In genomic region chr17:80969643-80970619, GRCm38 (mm10) we compare ENCODE assay signal across 8 mouse cellular contexts. TPM values are rescaled to one million over a fixed set of nuclear protein-coding genes. Genes with fewer than 3 reads are reported as not detected.
DNase-seq lines count a peak whose midpoint lies in the region; ATAC-seq and TF ChIP-seq lines count a peak whose summit lies in the region.

No protein-coding gene starts in this region.

- H3K9me3 ChIP-seq in forebrain, embryonic 10.5 days, result no peaks in the 10 kb centered on the region
- H3K9me3 ChIP-seq in hindbrain, embryonic 11.5 days (ENCODE audit: control insufficient read depth, low read length), result no peaks in the 10 kb centered on the region
- no peaks in the 10 kb centered on the region for H3K9me3 ChIP-seq in limb, embryonic 13.5 days
- H3K9me3 ChIP-seq in liver, postnatal 0 days (ENCODE audit: low read length), result no peaks in the 10 kb centered on the region

- H3K27me3 ChIP-seq in forebrain, embryonic 10.5 days (ENCODE audit: poor library complexity, severe bottlenecking), result peaks cover 5% of the 10 kb centered on the region; the same call in 1 of the 2 replicates
- no peaks in the 10 kb centered on the region for H3K27me3 ChIP-seq in hindbrain, embryonic 11.5 days (ENCODE audit: control insufficient read depth, insufficient read depth, low read length)
- H3K27me3 ChIP-seq in limb, embryonic 13.5 days, result no peaks in the 10 kb centered on the region
- no peaks in the 10 kb centered on the region for H3K27me3 ChIP-seq in liver, postnatal 0 days (ENCODE audit: insufficient read depth, low read length)

- no peaks in the 10 kb centered on the region for H3K36me3 ChIP-seq in forebrain, embryonic 10.5 days (replicated peaks)
- H3K36me3 ChIP-seq in hindbrain, embryonic 11.5 days (ENCODE audit: control insufficient read depth, insufficient read depth, low read length), result no peaks in the 10 kb centered on the region
- H3K36me3 ChIP-seq in limb, embryonic 13.5 days, result no peaks in the 10 kb centered on the region
- no peaks in the 10 kb centered on the region for H3K36me3 ChIP-seq in liver, postnatal 0 days (replicated peaks; ENCODE audit: insufficient read depth, low read length)

- H3K4me2 ChIP-seq in hindbrain, embryonic 11.5 days (replicated peaks; ENCODE audit: low read depth, low read length), result no peak overlapping the region
- 0 out of 2 replicates have a peak overlapping the region, but pooled peaks have one; percentile 3 for H3K4me2 ChIP-seq in limb, embryonic 13.5 days (replicated peaks)
- H3K4me2 ChIP-seq in liver, postnatal 0 days (ENCODE audit: low read depth, low read length), result no peak overlapping the region

- H3K9ac ChIP-seq in hindbrain, embryonic 11.5 days (ENCODE audit: low read depth, low read length), result no peak overlapping the region
- no peak overlapping the region for H3K9ac ChIP-seq in limb, embryonic 13.5 days
- H3K9ac ChIP-seq in liver, postnatal 0 days (replicated peaks), result no peak overlapping the region

- no peak for TF ChIP-seq CTCF in liver, postnatal 0 days (IDR thresholded peaks at IDR 0.05; ENCODE audit: low read depth)

- peak; percentile 55; the same call in 1 of the 2 replicates for ATAC-seq in cerebellum, adult (ENCODE audit: insufficient number of reproducible peaks, low FRiP score, low TSS enrichment)
- peak; percentile 85 for ATAC-seq in hindbrain, embryonic 11.5 days (ENCODE audit: low FRiP score)
- peak; percentile 57; the same call in 1 of the 2 replicates for ATAC-seq in limb, embryonic 13.5 days (ENCODE audit: low FRiP score, low read depth)
- ATAC-seq in liver, postnatal 0 days, result no peak

- no peak for TF ChIP-seq EP300 in liver, postnatal 0 days (IDR thresholded peaks at IDR 0.05; ENCODE audit: low read depth)

- peak overlapping the region; percentile 35; the same call in 1 of the 2 replicates for H3K27ac ChIP-seq in forebrain, embryonic 10.5 days
- H3K27ac ChIP-seq in hindbrain, embryonic 11.5 days (ENCODE audit: low read depth, low read length), result 0 out of 2 replicates have a peak overlapping the region, but pooled peaks have one; percentile 54
- no peak overlapping the region for H3K27ac ChIP-seq in limb, embryonic 13.5 days
- H3K27ac ChIP-seq in liver, postnatal 0 days (ENCODE audit: low read depth), result no peak overlapping the region

- H3K4me1 ChIP-seq in forebrain, embryonic 10.5 days, result peaks cover 35% of the 10 kb centered on the region
- 0 out of 2 replicates have a peak, but pooled peaks cover 5% of the 10 kb centered on the region for H3K4me1 ChIP-seq in hindbrain, embryonic 11.5 days (replicated peaks; ENCODE audit: control insufficient read depth, insufficient read depth, low read length)
- peaks cover 22% of the 10 kb centered on the region for H3K4me1 ChIP-seq in limb, embryonic 13.5 days
- no peaks in the 10 kb centered on the region for H3K4me1 ChIP-seq in liver, postnatal 0 days (ENCODE audit: insufficient read depth)

- 48% methylated on average over 18 of the region's 18 CpGs for WGBS in forebrain, embryonic 10.5 days
- WGBS in hindbrain, embryonic 11.5 days, result 59% methylated on average over 17 of the region's 18 CpGs
- WGBS in limb, embryonic 13.5 days, result 54% methylated on average over 18 of the region's 18 CpGs
- WGBS in liver, postnatal 0 days (ENCODE audit: insufficient replicate concordance), result 67% methylated on average over 18 of the region's 18 CpGs

- DNase-seq in NIH3T3 (ENCODE audit: low read depth), result peak; percentile 30
- DNase-seq in forebrain, embryonic 10.5 days (ENCODE audit: extremely low spot score, low spot score), result peak; percentile 35
- peak; percentile 55 for DNase-seq in hindbrain, embryonic 11.5 days (ENCODE audit: low spot score)
- peak; percentile 63 for DNase-seq in right cerebral cortex, adult 18-20 months
- DNase-seq in spleen, postnatal 10 days (ENCODE audit: low spot score in 2 of 2), result no peak
- no peak for DNase-seq in liver, postnatal 0 days

- H3K4me3 ChIP-seq in forebrain, embryonic 10.5 days, result no peak overlapping the region
- no peak overlapping the region for H3K4me3 ChIP-seq in hindbrain, embryonic 11.5 days (ENCODE audit: low read depth, low read length)
- H3K4me3 ChIP-seq in limb, embryonic 13.5 days, result no peak overlapping the region
- H3K4me3 ChIP-seq in liver, postnatal 0 days (ENCODE audit: low read depth, low read length), result no peak overlapping the region

RNA-seq across cellular contexts. Expression of gene Tmem178, which starts 25.5 kb away (rescaled TPM):
- polyA plus RNA-seq in forebrain, embryonic 10.5 days (2016; fragmentation: Nextera tagmentation; extraction: Ambion mirVana), result 3.0 and 4.8 TPM in 2 replicates
- 17.0 and 19.8 TPM in 2 replicates for polyA plus RNA-seq in hindbrain, embryonic 11.5 days (2014; fragmentation: Nextera tagmentation; extraction: Ambion mirVana)
- 8.6 and 9.1 TPM in 2 replicates for polyA plus RNA-seq in limb, embryonic 13.5 days (2015; fragmentation: Nextera tagmentation; extraction: Ambion mirVana)
- 0.24 and 0.38 TPM in 2 replicates for polyA plus RNA-seq in liver, postnatal 0 days (2015; fragmentation: Nextera tagmentation; extraction: Ambion mirVana)

Comparison
In these comparisons a context has a peak if more than half of its experiments do, and no peak if none do; other contexts are left out.
1. DNase-seq: peak in NIH3T3 (single experiment), forebrain, embryonic 10.5 days (single experiment), hindbrain, embryonic 11.5 days (single experiment) and right cerebral cortex, adult 18-20 months (single experiment); none in spleen, postnatal 10 days (0 of 2) and liver, postnatal 0 days (single experiment).
2. H3K27ac ChIP-seq: peak in forebrain, embryonic 10.5 days (single experiment) and hindbrain, embryonic 11.5 days (single experiment); none in limb, embryonic 13.5 days (single experiment) and liver, postnatal 0 days (single experiment).